Mouse (Mus musculus): ENCODE measurements around the gene Olfr1183. TPM values are rescaled to one million over a fixed set of nuclear protein-coding genes. Genes with fewer than 3 reads are reported as not detected.

Gene Olfr1183
- total RNA-seq (2023; ENCODE audit: inconsistent age): not detected in 4 replicates

DNA sequence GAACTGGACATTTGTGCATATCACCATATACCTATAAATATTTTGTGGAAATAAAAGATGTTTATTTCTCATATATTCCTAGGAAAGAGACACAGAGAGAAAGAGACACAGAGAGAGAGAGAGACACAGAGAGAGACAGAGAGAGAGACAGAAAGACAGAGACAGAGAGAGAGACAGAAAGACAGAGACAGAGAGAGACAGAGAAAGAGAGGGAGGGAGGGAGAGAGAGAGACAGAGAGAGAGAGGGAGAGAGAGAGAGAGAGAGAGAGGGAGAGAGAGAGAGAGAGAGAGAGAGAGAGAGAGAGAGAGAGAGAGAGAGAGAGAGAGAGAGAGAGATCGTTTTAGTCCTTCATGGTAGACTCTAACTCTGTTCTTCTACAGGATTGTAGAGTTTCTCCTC is at the start of gene Olfr1183:
Olfr1183 (plus strand) TSS at position 301 of the 400 bp plus-strand sequence.

DNA sequence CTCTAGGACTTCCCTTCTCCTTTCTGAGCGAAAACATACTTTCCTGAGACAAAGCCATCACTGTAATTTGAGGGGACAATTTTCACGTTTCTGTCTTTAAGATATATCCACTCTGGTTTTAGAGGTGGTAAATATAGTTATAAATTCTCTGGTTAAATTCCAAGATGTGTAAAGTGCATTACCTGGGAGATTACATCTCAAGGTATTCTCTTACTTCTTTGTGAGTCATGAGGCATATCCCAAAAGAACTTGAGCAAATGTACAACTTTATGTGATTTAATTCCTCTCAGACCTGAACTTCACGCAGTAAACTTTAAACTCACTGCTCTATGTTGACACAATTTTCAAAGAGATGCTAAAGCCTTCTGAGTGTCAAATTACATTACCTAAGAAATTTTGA is 48.3 kb upstream of the Olfr1183 start, which contains the start of gene Olfr1179:
Olfr1179 (minus strand) TSS at position 101 of the 400 bp plus-strand sequence.

DNA sequence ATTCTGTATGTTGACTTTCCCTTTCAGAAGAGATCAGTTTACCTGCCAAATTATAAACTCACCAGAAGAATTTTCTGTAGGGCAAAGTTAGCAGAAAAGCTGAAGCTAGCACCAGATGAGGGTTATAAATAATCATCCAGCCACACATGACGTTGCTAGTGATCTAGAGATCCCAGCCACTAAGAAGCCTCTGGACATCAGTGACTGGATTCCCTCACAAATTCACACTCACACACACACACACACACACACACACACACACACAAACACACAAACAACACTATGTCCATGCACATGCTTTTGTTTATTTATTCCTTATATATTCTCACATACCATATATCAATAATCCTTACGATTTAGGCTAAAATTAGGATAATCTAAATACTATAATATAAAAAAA is 35.6 kb upstream of the Olfr1183 start, which contains the start of gene Olfr1180:
Olfr1180 (minus strand) TSS at position 101 of the 400 bp plus-strand sequence.

DNA sequence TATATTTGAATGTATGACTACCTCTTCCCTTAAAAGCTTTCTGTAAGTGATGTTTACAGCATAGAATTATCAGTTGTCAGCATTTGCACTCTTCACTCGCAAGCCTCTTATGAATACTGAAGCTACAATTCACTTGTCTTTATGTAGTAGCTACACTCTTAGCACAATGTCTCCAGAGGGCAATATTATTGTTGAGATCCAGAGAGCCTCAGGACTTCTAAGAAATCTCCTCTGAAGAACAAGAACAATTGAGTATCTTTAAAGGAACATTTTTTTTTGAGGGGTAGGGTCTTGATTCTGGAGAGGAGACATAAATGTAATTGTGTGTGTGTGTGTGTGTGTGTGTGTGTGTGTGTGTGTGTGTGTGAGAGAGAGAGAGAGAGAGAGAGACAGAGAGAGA is 28.6 kb upstream of the Olfr1183 start, which contains the start of gene Olfr1181:
Olfr1181 (minus strand) TSS at position 101 of the 400 bp plus-strand sequence.

DNA sequence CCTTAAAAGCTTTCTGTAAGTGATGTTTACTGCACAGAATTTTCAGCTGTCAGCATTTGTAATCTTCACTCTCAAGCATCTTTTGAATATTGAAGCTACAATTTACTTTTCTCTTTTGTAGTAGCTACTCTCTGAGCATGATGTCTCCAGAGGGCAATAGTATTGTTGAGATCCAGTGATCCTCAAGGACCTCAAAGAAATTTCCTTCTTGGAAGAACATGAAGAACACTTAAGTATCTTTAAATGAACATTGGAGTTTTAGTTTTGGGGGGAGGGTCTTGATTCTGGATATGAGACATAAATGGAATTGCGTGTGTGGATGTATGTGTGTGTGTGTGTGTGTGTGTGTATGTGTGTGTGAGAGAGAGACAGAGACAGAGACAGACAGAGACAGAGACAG is 5.6 kb upstream of the Olfr1183 start, which contains the start of gene Gm13757:
Gm13757 (minus strand) TSS at position 101 of the 400 bp plus-strand sequence.

DNA sequence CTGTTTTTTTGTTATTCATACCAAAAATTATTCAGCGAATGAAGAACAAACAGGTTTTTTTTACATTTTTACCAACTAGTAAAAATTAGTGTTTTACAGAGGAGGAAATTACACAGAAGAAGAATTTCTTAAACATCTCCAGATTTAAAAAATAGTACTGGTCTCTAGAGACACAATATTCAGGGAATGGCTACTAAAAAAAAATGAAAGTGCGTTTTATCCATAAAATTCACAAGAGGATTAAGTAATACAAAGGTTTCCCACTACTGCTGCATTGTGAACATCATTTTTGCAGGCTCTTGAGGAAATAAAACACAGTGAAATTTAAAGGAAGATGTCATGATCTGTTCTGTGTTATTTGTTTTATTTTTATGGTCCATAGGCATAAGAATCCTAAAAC is 28.6 kb downstream of the Olfr1183 start, which contains the start of gene Olfr1184:
Olfr1184 (plus strand) TSS at position 301 of the 400 bp plus-strand sequence.

DNA sequence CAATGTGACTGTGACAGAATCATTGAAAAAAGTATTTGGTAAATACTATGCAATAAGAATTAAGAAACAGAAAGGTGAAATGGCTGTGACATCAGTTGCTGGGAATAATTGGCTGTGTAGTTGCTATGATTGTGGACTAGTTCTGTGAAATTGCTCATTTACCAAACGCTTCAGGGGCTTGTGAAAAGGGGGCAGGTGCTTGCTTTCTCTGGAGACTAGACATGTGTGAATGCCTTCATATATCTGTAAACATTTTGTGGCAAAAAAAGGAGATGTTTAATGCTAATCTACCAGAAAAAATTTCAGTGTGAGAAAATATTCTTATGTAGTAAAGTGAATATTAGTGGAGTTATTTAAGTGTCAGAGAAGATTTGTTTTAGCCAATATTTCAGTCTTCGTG is 38.4 kb downstream of the Olfr1183 start, which contains the start of gene Olfr1185-ps1:
Olfr1185-ps1 (plus strand) TSS at position 301 of the 400 bp plus-strand sequence.

DNA sequence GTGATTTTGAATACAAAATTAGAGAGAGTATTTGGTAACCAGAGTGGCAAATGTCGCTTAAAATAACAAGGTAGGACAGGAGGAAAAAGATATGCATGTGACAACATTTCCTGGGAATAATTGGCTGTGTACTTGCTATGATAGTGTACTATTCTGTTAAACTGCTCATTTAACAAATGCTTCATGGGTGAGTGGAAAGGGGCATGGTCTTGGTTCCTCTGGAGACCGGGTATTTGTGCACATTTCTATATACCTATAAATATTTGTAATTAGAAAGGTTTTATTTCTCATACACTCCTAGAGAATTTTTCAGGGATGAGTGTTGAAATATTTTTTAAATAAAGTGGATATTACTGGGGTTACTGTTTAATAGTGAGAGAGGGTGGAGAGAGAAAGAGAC is 63.6 kb downstream of the Olfr1183 start, which contains the start of gene Olfr1186:
Olfr1186 (plus strand) TSS at position 301 of the 400 bp plus-strand sequence.

Other genes starting within 250 kb of the Olfr1183 start
- not detected in 4 replicates for gene Olfr1170, start 226.5 kb upstream of the Olfr1183 start, total RNA-seq (2023; ENCODE audit: inconsistent age)
- gene Olfr1173, start 175.0 kb upstream of the Olfr1183 start, total RNA-seq (2023; ENCODE audit: inconsistent age): not detected in 4 replicates
- not detected in 4 replicates for gene Olfr1174-ps, start 139.7 kb upstream of the Olfr1183 start, total RNA-seq (2023; ENCODE audit: inconsistent age)
- gene Olfr1175-ps, start 127.7 kb upstream of the Olfr1183 start, total RNA-seq (2023; ENCODE audit: inconsistent age): not detected in 4 replicates
- gene Olfr1176, start 118.1 kb upstream of the Olfr1183 start, total RNA-seq (2023; ENCODE audit: inconsistent age): not detected in 4 replicates
- not detected in 4 replicates for gene Olfr1177-ps, start 108.4 kb upstream of the Olfr1183 start, total RNA-seq (2023; ENCODE audit: inconsistent age)
- gene Olfr1178, start 67.8 kb upstream of the Olfr1183 start, total RNA-seq (2023; ENCODE audit: inconsistent age): not detected in 4 replicates
- gene Olfr1179, start 48.4 kb upstream of the Olfr1183 start, total RNA-seq (2023; ENCODE audit: inconsistent age): not detected in 4 replicates
- gene Olfr1180, start 35.7 kb upstream of the Olfr1183 start, total RNA-seq (2023; ENCODE audit: inconsistent age): not detected in 4 replicates
- not detected in 4 replicates for gene Olfr1181, start 28.7 kb upstream of the Olfr1183 start, total RNA-seq (2023; ENCODE audit: inconsistent age)
- gene Gm13757, start 5.7 kb upstream of the Olfr1183 start, total RNA-seq (2023; ENCODE audit: inconsistent age): not detected in 4 replicates
- not detected in 4 replicates for gene Olfr1184, start 28.7 kb downstream of the Olfr1183 start, total RNA-seq (2023; ENCODE audit: inconsistent age)
- not detected in 4 replicates for gene Olfr1185-ps1, start 38.5 kb downstream of the Olfr1183 start, total RNA-seq (2023; ENCODE audit: inconsistent age)
- gene Olfr1186, start 63.7 kb downstream of the Olfr1183 start, total RNA-seq (2023; ENCODE audit: inconsistent age): not detected in 4 replicates
- not detected in 4 replicates for gene Olfr1188, start 102.1 kb downstream of the Olfr1183 start, total RNA-seq (2023; ENCODE audit: inconsistent age)
- gene Olfr1189, start 131.6 kb downstream of the Olfr1183 start, total RNA-seq (2023; ENCODE audit: inconsistent age): not detected in 4 replicates
- 0.15 to 0.26 TPM (median 0.16 TPM) in 3 of 4 replicates, not detected in the other for gene Olfr1191-ps1, start 185.7 kb downstream of the Olfr1183 start, total RNA-seq (2023; ENCODE audit: inconsistent age)
- gene Olfr1192-ps1, start 193.6 kb downstream of the Olfr1183 start, total RNA-seq (2023; ENCODE audit: inconsistent age): not detected in 4 replicates
- not detected in 4 replicates for gene Olfr1193, start 220.8 kb downstream of the Olfr1183 start, total RNA-seq (2023; ENCODE audit: inconsistent age)
- gene Olfr1195, start 234.3 kb downstream of the Olfr1183 start, total RNA-seq (2023; ENCODE audit: inconsistent age): not detected in 4 replicates
- gene Olfr1196, start 249.7 kb downstream of the Olfr1183 start, total RNA-seq (2023; ENCODE audit: inconsistent age): not detected in 4 replicates